Mouse (Mus musculus): ENCODE data around the gene Atxn1l. TPM values are rescaled to one million over a fixed set of nuclear protein-coding genes. Genes with fewer than 3 reads are reported as not detected.

The Atxn1l gene
- total and polyA plus RNA-seq, 3 experiments: 4.6 to 15.2 (median 7.6) TPM

GRCm38 (mm10) chr8:109704565-109705319, 32.8 kb downstream of the Atxn1l start:
- H3K27ac ChIP-seq (ENCODE audit: insufficient read depth, low read depth): no peak overlapping the region
- H3K27me3 ChIP-seq (replicated peaks): peaks cover 21% of the 10 kb centered on the region
- no peaks in the 10 kb centered on the region for H3K9me3 ChIP-seq (replicated peaks; ENCODE audit: low read length)
- no peaks in the 10 kb centered on the region for H3K79me2 ChIP-seq (replicated peaks; ENCODE audit: control insufficient read depth, extremely low read depth, insufficient read depth, poor library complexity, severe bottlenecking)
- DNase-seq (ENCODE audit: extremely low read depth): peak; percentile 20
- H3K36me3 ChIP-seq (replicated peaks in 1 of 2; ENCODE audit: control insufficient read depth in 1 of 2, insufficient read depth in 1 of 2, low read length in 1 of 2): peaks cover 0 to 18% of the 10 kb centered on the region in 2 experiments
- H3K4me3 ChIP-seq (replicated peaks in 1 of 3; ENCODE audit: low read depth in 2 of 3, low read length in 2 of 3, poor library complexity in 1 of 3): peak overlapping the region; percentile 49 to 73 (median 60)
- no peak for TF ChIP-seq MXI1 (IDR thresholded peaks at IDR 0.05; ENCODE audit: low read depth, low read length)
- TF ChIP-seq CHD1 (IDR thresholded peaks at IDR 0.05; ENCODE audit: low read depth, low read length): no peak
- no peak for TF ChIP-seq JUND (conservative IDR thresholded peaks at IDR 0.05; ENCODE audit: low read depth, low read length)
- TF ChIP-seq ZC3H11A (IDR thresholded peaks at IDR 0.05; ENCODE audit: low read depth, low read length): no peak
- TF ChIP-seq MAX (IDR thresholded peaks at IDR 0.05; ENCODE audit: low read length): no peak
- no peak for TF ChIP-seq TBP (conservative IDR thresholded peaks at IDR 0.05; ENCODE audit: low read depth, low read length)
- TF ChIP-seq MEF2A (IDR thresholded peaks at IDR 0.05; ENCODE audit: borderline replicate concordance, low read depth, low read length): no peak
- no peak for TF ChIP-seq POLR2A (IDR thresholded peaks at IDR 0.05; ENCODE audit: low read depth, low read length)
- no peak for TF ChIP-seq USF1 (IDR thresholded peaks at IDR 0.05; ENCODE audit: low read depth, low read length)
- peak overlapping the region; percentile 11; the same call in 1 of the 2 replicates for H3K9ac ChIP-seq (ENCODE audit: insufficient read depth, low read depth)
- in situ Hi-C loops (cut with MboI; ENCODE audit: low pct_ligation_motif_present, low pct_unique_long_range_greater_than_20kb, low sequenced_read_pairs) (no loop called here), dilution Hi-C loops (cut with MboI; ENCODE audit: extremely low pct_ligation_motif_present, extremely low pct_unique_long_range_greater_than_20kb, low sequenced_read_pairs) (no loop called here)
- H3K4me2 ChIP-seq (ENCODE audit: insufficient read depth, low read depth, poor library complexity, severe bottlenecking): peak overlapping the region; percentile 80
- peaks cover 0 to 20% of the 10 kb centered on the region in 2 experiments; a peak in 2 of 4 replicates for H3K4me1 ChIP-seq (ENCODE audit: control insufficient read depth in 1 of 2, insufficient read depth in 2 of 2)

GRCm38 (mm10) chr8:109698477-109698876, 39.1 kb downstream of the Atxn1l start:
- dilution Hi-C loops (cut with MboI; ENCODE audit: extremely low pct_ligation_motif_present, extremely low pct_unique_long_range_greater_than_20kb, low sequenced_read_pairs): no loop called here
- peaks cover 16% of the 10 kb centered on the region for H3K27me3 ChIP-seq (replicated peaks)
- no peak overlapping the region for H3K9ac ChIP-seq (ENCODE audit: insufficient read depth, low read depth)
- no peaks in the 10 kb centered on the region for H3K9me3 ChIP-seq (replicated peaks; ENCODE audit: low read length)
- H3K36me3 ChIP-seq (replicated peaks in 1 of 2; ENCODE audit: control insufficient read depth in 1 of 2, insufficient read depth in 1 of 2, low read length in 1 of 2): no peaks in the 10 kb centered on the region
- H3K79me2 ChIP-seq (replicated peaks; ENCODE audit: control insufficient read depth, extremely low read depth, insufficient read depth, poor library complexity, severe bottlenecking): no peaks in the 10 kb centered on the region
- TF ChIP-seq POLR2A (IDR thresholded peaks at IDR 0.05; ENCODE audit: low read depth, low read length) (no peak), RCOR1 (conservative IDR thresholded peaks at IDR 0.05; ENCODE audit: low read depth, low read length) (no peak), RAD21 (IDR thresholded peaks at IDR 0.05; ENCODE audit: low read depth, low read length) (no peak), MYC (IDR thresholded peaks at IDR 0.05; ENCODE audit: low read depth, low read length) (no peak), MAX (IDR thresholded peaks at IDR 0.05; ENCODE audit: low read length) (no peak), ZMIZ1 (IDR thresholded peaks at IDR 0.05; ENCODE audit: low read depth, low read length) (no peak), ZC3H11A (IDR thresholded peaks at IDR 0.05; ENCODE audit: low read depth, low read length) (no peak), MAFK (IDR thresholded peaks at IDR 0.05; ENCODE audit: insufficient replicate concordance, low read length) (no peak), NRF1 (IDR thresholded peaks at IDR 0.05; ENCODE audit: low read depth, low read length) (no peak), JUN (IDR thresholded peaks at IDR 0.05; ENCODE audit: insufficient read depth, low read depth, low read length) (no peak), SIN3A (IDR thresholded peaks at IDR 0.05; ENCODE audit: low read length) (no peak), TBP (conservative IDR thresholded peaks at IDR 0.05; ENCODE audit: low read depth, low read length) (no peak), HCFC1 (IDR thresholded peaks at IDR 0.05; ENCODE audit: low read depth, low read length) (no peak)
- no peak overlapping the region for H3K4me3 ChIP-seq (replicated peaks in 1 of 3; ENCODE audit: low read depth in 2 of 3, low read length in 2 of 3, poor library complexity in 1 of 3)
- H3K4me2 ChIP-seq (ENCODE audit: insufficient read depth, low read depth, poor library complexity, severe bottlenecking): no peak overlapping the region
- DNase-seq (ENCODE audit: extremely low read depth): no peak
- H3K4me1 ChIP-seq (ENCODE audit: control insufficient read depth in 1 of 2, insufficient read depth in 2 of 2): peaks cover 3 to 8% of the 10 kb centered on the region in 2 experiments; a peak in 2 of 4 replicates
- H3K27ac ChIP-seq (ENCODE audit: insufficient read depth, low read depth): no peak overlapping the region
- in situ Hi-C loops (cut with MboI; ENCODE audit: low pct_ligation_motif_present, low pct_unique_long_range_greater_than_20kb, low sequenced_read_pairs): no loop called here
